Mouse (Mus musculus) regulatory T cell (primary cell): ENCODE measurements around the gene Adad2.

Experiments used
- in situ Hi-C: fragments of 300-600 bp; cut with MboI, MseI; formaldehyde crosslinking; loops from one replicate; pipeline ENCODE4 v1.15.1; 2025; ENCODE audit warnings: high pct_unique_total_duplicates

The Adad2 gene

GRCm38 (mm10) chr8:119612471-119612870 lies at the start of gene Adad2:
TSS of gene Adad2 (plus strand) at chr8:119612747.
- in situ Hi-C loops, result no loop called here

DNA sequence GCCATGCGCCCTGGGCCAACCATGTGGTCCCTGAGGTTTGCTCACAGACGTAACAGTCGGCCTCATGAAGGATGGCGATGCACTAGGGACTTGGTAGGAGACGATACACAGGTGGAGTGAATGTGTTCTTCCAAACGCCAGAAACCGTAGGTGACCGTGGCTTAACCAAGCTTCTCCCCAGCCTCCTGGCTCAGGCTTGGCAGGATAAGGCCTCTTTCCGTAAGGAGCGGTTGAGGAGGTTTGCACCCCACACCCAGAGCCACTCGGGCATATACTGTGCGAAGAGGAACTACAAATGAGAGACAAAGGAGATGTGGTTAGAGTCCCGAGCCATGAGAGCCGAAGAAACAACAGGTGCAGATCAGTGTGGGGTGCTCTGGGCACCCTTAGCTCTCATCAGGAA lies 48.7 kb upstream of the Adad2 start:
- in situ Hi-C loops, result loop anchor here (10.0 kb wide), 1 partner anchor 931 kb away; no protein-coding TSS in a partner anchor

- in situ Hi-C loops, result loop anchor here (10.0 kb wide), 1 partner anchor 928 kb away; no protein-coding TSS in a partner anchor
These were observed 46.2 kb upstream of the Adad2 start for GRCm38 (mm10) chr8:119566367-119566766.

- in situ Hi-C loops, result loop anchor here (10.0 kb wide), 1 partner anchor 927 kb away; no protein-coding TSS in a partner anchor
These were observed 44.3 kb upstream of the Adad2 start for GRCm38 (mm10) chr8:119568251-119568650.

DNA sequence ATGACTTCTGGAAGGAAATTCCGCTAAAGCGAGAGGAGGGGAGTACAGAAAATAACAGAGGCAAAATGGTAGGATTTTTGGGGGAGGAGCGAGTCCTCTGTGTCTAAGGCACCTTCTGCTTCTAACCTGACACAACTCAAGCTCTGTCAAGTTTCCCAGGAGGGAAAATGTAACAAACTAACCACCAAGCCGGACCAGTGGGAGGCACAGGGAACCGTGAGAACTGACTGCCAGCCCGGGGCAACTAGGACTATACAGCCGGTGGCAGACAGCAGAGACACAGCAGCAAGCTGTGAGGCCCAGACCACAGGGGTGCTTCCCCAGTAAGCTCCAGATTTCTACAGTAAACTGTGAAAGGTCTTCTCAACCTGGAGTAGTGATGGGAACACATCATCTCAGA lies 43.6 kb upstream of the Adad2 start:
- in situ Hi-C loops, result loop anchor here (10.0 kb wide), 1 partner anchor 926 kb away; no protein-coding TSS in a partner anchor

DNA sequence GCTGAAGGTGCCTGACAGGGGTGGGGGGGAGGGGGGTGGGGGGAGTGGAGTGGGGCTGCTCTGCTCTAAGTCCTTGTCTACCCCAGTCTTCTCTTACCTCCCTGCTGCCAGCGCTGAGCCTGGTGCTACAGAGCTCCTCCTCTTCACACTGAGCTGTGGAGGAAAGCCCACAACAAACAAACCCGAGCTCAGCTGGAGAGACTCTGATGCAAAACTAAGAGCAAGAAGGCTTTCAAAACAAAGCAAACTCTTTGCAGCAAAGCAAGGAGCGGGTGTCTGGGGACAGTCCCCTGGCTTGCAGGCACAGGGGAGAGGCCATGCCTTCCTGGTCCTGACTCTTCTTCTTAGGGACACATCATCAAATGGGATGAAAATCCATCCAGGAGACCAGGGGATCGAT lies 42.7 kb upstream of the Adad2 start:
- in situ Hi-C loops, result loop anchor here (10.0 kb wide), 1 partner anchor 925 kb away; no protein-coding TSS in a partner anchor

DNA sequence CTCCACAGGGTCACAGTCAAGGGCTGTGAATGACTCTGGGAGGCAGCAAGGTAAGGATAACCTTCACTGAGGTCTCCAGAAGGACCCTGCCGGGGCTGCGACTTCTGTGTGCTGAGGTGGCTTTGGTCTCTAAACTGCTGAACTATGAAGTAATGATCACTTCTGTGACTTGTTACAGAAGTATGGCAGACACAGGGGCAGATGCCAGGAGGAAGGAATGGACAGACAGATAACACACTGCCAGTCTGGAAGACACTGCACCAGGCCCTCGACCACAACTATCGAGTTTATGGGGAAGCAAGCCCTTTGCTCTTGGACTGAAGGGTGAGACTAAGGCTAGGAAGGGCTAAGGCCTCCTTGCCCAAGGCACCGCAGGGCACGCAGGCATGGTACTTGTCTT lies 41.4 kb upstream of the Adad2 start:
- in situ Hi-C loops, result no loop called here

- in situ Hi-C loops, result no loop called here
These were observed 40.1 kb upstream of the Adad2 start for GRCm38 (mm10) chr8:119572411-119572810.

GRCm38 (mm10) chr8:119574437-119575365 lies 37.8 kb upstream of the Adad2 start, which contains the start of the genes Hsdl1 and Dnaaf1:
TSS of gene Hsdl1 (minus strand) at chr8:119575183.
TSS of gene Dnaaf1 (plus strand) at chr8:119575235.
- in situ Hi-C loops, result no loop called here

- in situ Hi-C loops, result no loop called here
These were observed 37.2 kb upstream of the Adad2 start for GRCm38 (mm10) chr8:119575366-119575726.

GRCm38 (mm10) chr8:119579096-119579495 lies 33.5 kb upstream of the Adad2 start:
- in situ Hi-C loops, result no loop called here

- in situ Hi-C loops, result no loop called here
These were observed 31.9 kb upstream of the Adad2 start for GRCm38 (mm10) chr8:119580441-119581161.

DNA sequence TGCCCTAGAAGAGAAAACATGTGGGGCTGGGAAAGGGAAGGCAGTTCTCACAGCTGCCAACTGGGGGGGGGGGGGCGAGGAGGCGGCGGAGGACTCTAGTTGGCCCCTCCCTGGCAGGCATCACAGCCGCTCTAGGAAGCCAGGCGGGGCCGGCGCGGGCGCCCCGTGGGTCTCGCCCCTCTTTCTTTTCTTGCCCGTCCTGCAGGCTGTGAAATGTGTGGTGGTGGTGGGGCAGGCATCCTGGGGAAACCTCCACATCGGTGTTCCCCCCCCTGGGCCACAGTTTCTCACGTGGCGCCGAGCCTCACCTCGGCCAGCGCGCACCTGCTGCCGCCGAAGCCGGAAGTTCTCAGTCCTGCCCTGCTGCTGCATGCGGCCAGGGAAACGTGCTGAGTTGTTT lies 26.6 kb upstream of the Adad2 start:
- in situ Hi-C loops, result no loop called here

GRCm38 (mm10) chr8:119588321-119588720 lies 24.2 kb upstream of the Adad2 start:
- in situ Hi-C loops, result no loop called here

DNA sequence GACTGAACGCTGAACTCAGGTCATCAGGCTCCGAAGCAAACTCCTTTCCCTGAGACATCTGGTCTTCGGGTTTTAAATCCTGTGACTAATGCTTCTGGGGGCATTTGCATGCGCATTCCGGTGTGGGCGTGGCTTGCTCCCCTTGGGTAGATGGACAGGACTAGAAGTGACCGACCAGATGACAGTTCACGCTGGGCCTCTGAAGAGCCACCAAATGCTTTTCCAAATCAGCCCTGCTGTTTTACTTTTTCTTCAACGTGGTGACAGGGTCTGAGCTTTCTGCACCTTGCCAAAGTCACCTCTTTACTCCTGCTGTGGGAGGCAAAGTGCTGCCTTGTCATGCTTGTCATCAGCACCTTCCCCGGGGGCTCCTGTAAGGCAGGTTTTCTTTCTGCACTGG lies 23.7 kb upstream of the Adad2 start:
- in situ Hi-C loops, result no loop called here

GRCm38 (mm10) chr8:119590348-119590747 lies 22.2 kb upstream of the Adad2 start:
- in situ Hi-C loops, result no loop called here

DNA sequence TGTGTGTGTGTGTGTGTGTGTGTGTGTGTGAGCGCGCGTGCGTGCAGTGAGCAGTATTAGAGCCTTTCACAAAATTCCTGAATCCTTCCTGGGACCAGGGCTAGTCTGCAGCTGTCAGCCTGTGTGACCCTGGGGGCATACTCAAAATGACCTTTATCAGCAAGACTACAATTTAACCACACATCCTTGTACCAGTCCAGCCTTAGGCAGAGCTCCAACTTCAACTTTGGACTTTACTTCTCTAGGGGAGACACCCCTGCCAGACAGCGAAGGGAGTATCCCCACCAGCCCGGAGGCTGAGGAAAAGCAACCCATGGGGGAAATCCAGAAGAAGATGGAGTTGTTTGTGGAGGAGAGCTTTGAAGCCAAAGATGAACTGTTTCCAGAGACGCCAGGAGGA lies 21.1 kb upstream of the Adad2 start:
- in situ Hi-C loops, result no loop called here

GRCm38 (mm10) chr8:119603771-119604170 lies 8.8 kb upstream of the Adad2 start:
- in situ Hi-C loops, result loop anchor here (5.0 to 10.0 kb wide), 2 partner anchors 56 to 189 kb away; no protein-coding TSS in a partner anchor

- in situ Hi-C loops, result loop anchor here (5.0 to 10.0 kb wide), 2 partner anchors 57 to 190 kb away; no protein-coding TSS in a partner anchor
These were observed 8.1 kb upstream of the Adad2 start for GRCm38 (mm10) chr8:119604398-119604803.

GRCm38 (mm10) chr8:119604996-119605395 lies 7.6 kb upstream of the Adad2 start, which contains the start of gene Taf1c:
TSS of gene Taf1c (minus strand) at chr8:119605222.
- in situ Hi-C loops, result loop anchor here (5.0 to 10.0 kb wide), 2 partner anchors 58 to 190 kb away; no protein-coding TSS in a partner anchor

DNA sequence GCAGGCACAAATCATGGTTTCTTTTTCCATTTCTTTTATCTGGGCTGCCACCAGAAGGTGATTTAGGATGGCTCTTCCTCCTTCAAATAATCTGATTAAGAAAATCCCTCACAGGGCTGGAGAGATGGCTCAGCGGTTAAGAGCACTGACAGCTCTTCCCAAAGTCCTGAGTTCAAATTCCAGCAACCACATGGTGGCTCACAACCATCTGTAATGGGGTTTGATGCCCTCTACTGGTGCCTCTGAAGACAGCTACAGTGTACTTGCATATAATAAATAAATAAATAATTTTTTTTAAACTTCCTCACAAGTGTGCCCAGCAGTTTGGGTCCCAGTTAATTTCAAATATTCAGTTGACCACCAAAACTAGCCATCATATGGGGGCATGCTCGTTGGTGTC lies 6.3 kb upstream of the Adad2 start:
- in situ Hi-C loops, result loop anchor here (10.0 kb wide), 1 partner anchor 191 kb away; no protein-coding TSS in a partner anchor

DNA sequence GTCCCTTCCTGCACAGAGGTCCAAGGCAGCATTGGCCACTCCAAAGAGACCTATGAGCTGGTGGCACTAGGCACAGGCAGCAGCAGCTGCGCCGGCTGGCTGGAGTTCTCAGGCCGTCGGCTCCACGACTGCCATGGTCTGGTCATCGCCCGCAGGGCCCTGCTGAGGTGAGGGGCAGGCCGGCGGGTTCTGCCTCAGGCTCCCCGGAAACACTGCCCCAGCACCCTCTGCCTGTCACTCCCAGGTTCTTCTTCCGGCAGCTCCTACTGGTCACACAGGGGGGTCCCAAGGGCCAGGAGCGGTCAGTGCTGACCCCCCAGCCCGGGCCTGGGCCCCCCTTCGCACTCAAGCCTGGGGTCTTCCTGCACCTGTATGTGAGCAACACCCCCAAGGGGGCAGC lies 2.5 kb downstream of the Adad2 start:
- in situ Hi-C loops, result no loop called here
